Mouse (Mus musculus): ENCODE results near the gene Msi2. TPM values are rescaled to one million over a fixed set of nuclear protein-coding genes. Genes with fewer than 3 reads are reported as not detected.

The Msi2 gene
- polyA plus RNA-seq, 1 experiment from 2014 or later = 10.0 TPM

DNA sequence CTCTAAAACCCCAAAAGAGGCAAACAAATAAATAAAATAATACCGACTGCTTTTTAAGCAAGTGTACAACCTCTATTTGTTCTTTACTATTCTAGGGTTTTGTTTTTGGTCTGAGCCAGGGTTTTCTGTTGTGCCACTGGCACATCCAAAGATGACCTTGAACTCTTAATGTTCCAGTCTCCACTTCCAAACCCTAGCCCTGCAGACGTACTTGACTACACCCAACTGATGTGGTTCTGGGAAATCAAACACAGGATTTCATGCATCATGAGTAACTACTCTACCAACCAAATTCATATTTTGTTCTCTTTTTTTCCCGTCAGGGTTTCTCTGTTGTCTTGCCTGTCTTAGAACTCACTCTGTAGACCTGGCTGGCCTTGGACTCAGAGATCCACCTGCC, 200.0 kb downstream of the Msi2 start:
- no peak overlapping the region for H3K4me3 ChIP-seq (ENCODE audit: low read length)
- no peak overlapping the region for H3K9ac ChIP-seq (ENCODE audit: low read depth, low read length)
- ATAC-seq = no peak
- H3K27me3 ChIP-seq (replicated peaks; ENCODE audit: control insufficient read depth, insufficient read depth, low read length) = no peaks in the 10 kb centered on the region
- peaks cover 8% of the 10 kb centered on the region for H3K4me1 ChIP-seq (ENCODE audit: control insufficient read depth, insufficient read depth, low read length)
- 93% methylated on average over 3 of the region's 3 CpGs for WGBS
- no peak overlapping the region for H3K27ac ChIP-seq (ENCODE audit: low read length)
- H3K9me3 ChIP-seq (ENCODE audit: control insufficient read depth, low read length) = no peaks in the 10 kb centered on the region
- H3K4me2 ChIP-seq (ENCODE audit: low read depth, low read length) = no peak overlapping the region
- no peaks in the 10 kb centered on the region for H3K36me3 ChIP-seq (ENCODE audit: control insufficient read depth, insufficient read depth, low read length)

DNA sequence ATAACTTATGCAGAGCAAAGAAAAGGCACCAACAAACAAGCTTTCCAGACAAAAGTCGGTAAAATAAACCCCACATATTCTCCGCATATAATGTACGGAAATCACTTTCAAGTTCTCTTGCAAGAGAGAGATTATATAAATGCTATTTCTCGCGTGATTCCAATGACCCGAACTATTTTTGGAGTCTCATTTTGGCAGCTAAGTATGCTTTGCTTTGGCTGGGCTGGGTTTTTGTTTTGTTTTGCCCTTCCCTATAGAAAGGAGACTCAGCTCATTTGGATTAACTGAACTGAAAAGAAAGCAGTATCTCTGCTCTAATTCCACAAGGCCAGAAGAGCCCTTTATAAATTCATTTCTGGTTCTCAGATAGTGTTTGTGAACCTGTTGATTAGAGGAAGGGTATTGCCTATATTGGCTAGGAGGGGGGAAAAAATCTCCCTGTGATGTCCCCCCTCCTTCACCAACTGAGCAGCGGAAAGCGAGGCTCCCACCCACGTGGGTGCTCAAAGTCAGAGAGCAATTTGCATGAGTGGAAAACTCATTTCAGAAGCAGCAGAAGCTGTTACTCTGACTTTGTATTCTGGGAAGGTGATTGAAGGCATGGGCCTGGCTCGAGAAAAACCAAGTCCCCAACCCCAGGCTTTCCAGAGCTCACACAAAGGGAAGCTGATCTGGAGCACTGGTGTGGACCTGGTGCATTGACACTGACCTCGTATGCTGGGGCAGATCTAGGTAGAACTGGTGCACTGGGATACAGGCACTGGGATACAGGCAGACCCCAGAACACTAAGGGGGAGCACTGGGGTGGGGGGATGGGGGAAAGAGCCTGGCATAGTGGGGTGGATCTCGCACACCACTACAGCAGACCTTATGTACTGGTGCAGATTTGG, 201.5 kb downstream of the Msi2 start:
- H3K27ac ChIP-seq (ENCODE audit: low read length) = peak overlapping the region; percentile 16; the same call in 1 of the 2 replicates
- 69% methylated on average over 12 of the region's 12 CpGs for WGBS
- no peaks in the 10 kb centered on the region for H3K9me3 ChIP-seq (ENCODE audit: control insufficient read depth, low read length)
- H3K27me3 ChIP-seq (replicated peaks; ENCODE audit: control insufficient read depth, insufficient read depth, low read length) = no peaks in the 10 kb centered on the region
- no peak for ATAC-seq
- peaks cover 11% of the 10 kb centered on the region for H3K4me1 ChIP-seq (ENCODE audit: control insufficient read depth, insufficient read depth, low read length)
- no peak overlapping the region for H3K4me3 ChIP-seq (ENCODE audit: low read length)
- H3K9ac ChIP-seq (ENCODE audit: low read depth, low read length) = no peak overlapping the region
- no peaks in the 10 kb centered on the region for H3K36me3 ChIP-seq (ENCODE audit: control insufficient read depth, insufficient read depth, low read length)
- no peak overlapping the region for H3K4me2 ChIP-seq (ENCODE audit: low read depth, low read length)

DNA sequence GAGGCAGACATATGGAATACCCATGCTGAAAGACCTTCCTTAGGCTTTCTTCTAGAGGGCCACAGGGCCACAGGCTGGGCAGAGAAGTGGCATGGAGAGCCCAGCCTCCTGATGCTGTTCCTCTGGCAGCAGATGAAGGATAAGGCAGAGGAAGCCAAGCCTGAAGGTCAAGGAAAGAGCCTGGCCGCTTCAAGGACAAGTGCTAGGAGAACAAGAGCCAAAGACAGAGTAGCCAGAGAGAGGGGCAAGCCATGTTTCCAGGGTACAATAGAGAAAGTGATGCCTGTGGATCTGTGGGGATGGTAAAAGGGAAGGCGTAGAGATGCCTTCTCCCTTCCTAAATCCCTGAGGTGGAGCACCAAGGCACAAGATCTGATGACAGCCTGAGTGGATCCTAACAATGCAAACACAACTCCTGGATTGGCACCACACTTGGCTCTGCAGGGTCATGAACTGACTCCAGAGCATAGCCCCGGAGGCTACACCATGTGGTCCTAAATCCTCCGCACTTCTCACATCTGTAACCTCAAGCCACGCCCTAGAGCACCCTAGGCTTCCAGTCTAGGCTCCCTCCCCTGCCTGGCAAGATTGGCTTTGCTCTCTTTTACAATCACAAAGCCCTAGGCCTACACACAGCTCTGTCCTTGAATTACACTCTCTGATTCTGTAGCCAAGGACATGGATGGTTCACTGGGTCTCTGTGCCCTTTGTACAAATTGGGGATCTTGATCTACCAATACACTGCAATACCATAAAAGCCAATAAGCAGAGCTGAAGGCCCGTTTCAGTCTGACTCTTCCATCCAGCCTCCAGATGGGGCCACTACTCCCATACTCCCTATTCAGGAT, 202.4 kb downstream of the Msi2 start:
- 73% methylated on average over 6 of the region's 6 CpGs for WGBS
- no peaks in the 10 kb centered on the region for H3K9me3 ChIP-seq (ENCODE audit: control insufficient read depth, low read length)
- H3K4me2 ChIP-seq (ENCODE audit: low read depth, low read length) = no peak overlapping the region
- no peaks in the 10 kb centered on the region for H3K36me3 ChIP-seq (ENCODE audit: control insufficient read depth, insufficient read depth, low read length)
- peaks cover 11% of the 10 kb centered on the region; the same call in 1 of the 2 replicates for H3K4me1 ChIP-seq (ENCODE audit: control insufficient read depth, insufficient read depth, low read length)
- no peak overlapping the region for H3K4me3 ChIP-seq (ENCODE audit: low read length)
- no peak for ATAC-seq
- H3K9ac ChIP-seq (ENCODE audit: low read depth, low read length) = no peak overlapping the region
- H3K27ac ChIP-seq (ENCODE audit: low read length) = no peak overlapping the region
- no peaks in the 10 kb centered on the region for H3K27me3 ChIP-seq (replicated peaks; ENCODE audit: control insufficient read depth, insufficient read depth, low read length)

DNA sequence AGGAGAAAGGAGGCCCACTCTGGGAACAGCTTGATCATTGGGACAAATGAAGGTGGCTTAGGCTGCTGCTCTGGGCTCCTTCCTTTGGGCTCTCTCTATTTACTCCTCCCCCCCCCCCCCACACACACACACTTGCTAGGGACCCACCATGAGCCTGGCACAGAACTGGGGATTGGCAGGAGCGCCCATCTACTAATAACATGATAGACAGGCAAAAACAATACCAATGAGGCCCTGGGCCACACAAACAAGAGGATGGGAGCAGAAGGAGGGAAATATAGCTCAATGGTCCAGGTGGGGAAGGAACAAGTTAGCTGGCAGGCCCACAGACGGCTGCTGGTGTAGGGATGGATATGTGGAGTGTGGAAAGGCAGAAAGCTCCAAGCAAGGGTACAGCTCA, 203.0 kb downstream of the Msi2 start:
- Histone ChIP-seq H3K9ac (ENCODE audit: low read depth, low read length) (no peak overlapping the region), H3K4me2 (ENCODE audit: low read depth, low read length) (no peak overlapping the region), H3K36me3 (ENCODE audit: control insufficient read depth, insufficient read depth, low read length) (no peaks in the 10 kb centered on the region), H3K27me3 (replicated peaks; ENCODE audit: control insufficient read depth, insufficient read depth, low read length) (no peaks in the 10 kb centered on the region), H3K4me1 (ENCODE audit: control insufficient read depth, insufficient read depth, low read length) (peaks cover 11% of the 10 kb centered on the region; the same call in 1 of the 2 replicates), H3K9me3 (ENCODE audit: control insufficient read depth, low read length) (no peaks in the 10 kb centered on the region), H3K27ac (ENCODE audit: low read length) (no peak overlapping the region), H3K4me3 (ENCODE audit: low read length) (no peak overlapping the region)
- ATAC-seq = no peak
- 86% methylated on average over 2 of the region's 2 CpGs for WGBS

DNA sequence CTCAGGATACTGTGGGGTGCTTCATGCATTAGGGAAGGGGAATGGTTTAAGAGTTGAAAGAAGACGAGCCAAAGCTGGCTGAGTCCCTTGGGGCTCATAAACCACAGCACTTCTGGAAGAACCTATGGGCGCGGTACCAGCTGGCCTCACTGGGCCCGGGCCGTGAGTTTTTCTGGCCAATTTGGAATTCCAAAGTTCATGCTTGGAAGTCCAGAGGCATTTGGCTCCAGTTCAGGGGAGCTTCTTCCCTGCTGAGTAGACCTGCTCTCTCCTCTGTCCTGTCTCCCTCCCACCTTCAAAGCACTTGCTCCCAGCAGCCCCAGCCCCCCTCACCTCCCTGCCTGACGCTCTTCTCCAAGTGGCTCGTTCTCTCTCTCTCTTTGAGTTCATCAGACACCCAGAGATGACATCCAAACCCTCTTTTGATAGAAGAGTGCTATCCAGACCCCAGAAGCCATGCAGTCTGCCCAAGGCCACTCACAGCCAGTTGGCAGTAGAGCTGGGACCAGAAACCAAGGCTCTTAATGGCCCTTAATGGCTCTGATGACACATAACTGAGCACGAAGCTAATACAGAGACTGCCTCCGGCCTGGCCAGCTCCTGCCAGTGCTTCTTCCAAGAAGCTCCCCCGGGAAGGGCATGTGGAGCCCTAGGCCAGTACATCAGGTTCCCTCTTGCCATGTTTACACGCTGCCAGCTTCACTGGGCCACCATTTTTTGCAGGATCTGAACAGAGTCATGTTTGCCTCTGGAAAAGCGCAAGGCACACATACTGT, 204.0 kb downstream of the Msi2 start:
- H3K27me3 ChIP-seq (replicated peaks; ENCODE audit: control insufficient read depth, insufficient read depth, low read length) = no peaks in the 10 kb centered on the region
- 74% methylated on average over 12 of the region's 12 CpGs for WGBS
- H3K9ac ChIP-seq (ENCODE audit: low read depth, low read length) = no peak overlapping the region
- H3K9me3 ChIP-seq (ENCODE audit: control insufficient read depth, low read length) = no peaks in the 10 kb centered on the region
- no peak for ATAC-seq
- no peak overlapping the region for H3K27ac ChIP-seq (ENCODE audit: low read length)
- H3K4me1 ChIP-seq (ENCODE audit: control insufficient read depth, insufficient read depth, low read length) = peaks cover 11% of the 10 kb centered on the region; the same call in 1 of the 2 replicates
- no peak overlapping the region for H3K4me3 ChIP-seq (ENCODE audit: low read length)
- H3K36me3 ChIP-seq (ENCODE audit: control insufficient read depth, insufficient read depth, low read length) = no peaks in the 10 kb centered on the region
- H3K4me2 ChIP-seq (ENCODE audit: low read depth, low read length) = no peak overlapping the region

DNA sequence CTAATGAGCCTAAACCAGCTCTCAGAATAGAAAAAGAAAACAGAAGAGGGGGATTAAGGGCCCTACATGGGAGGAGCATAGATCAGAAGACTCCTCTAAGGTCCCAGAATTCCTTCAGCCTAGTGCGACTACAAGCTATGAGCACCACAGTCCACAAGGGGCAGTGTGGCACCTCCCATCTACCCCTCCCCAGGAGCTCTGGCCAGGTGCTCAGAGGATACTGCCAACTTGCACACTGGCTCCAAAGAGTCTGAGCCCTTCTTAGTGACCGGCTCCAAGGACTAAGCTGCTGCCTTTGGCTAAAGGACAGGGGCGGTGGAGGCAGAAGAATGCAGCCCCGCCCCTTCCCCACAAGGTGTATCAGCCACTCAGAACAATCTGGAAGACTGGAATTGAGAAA, 205.7 kb downstream of the Msi2 start:
- WGBS = 38% methylated on average over 4 of the region's 4 CpGs
- ATAC-seq = peak; percentile 26; the same call in 1 of the 2 replicates
- Histone ChIP-seq H3K4me2 (ENCODE audit: low read depth, low read length) (no peak overlapping the region), H3K27me3 (replicated peaks; ENCODE audit: control insufficient read depth, insufficient read depth, low read length) (no peaks in the 10 kb centered on the region), H3K36me3 (ENCODE audit: control insufficient read depth, insufficient read depth, low read length) (no peaks in the 10 kb centered on the region), H3K9ac (ENCODE audit: low read depth, low read length) (no peak overlapping the region), H3K4me1 (ENCODE audit: control insufficient read depth, insufficient read depth, low read length) (peaks cover 11% of the 10 kb centered on the region; the same call in 1 of the 2 replicates), H3K4me3 (ENCODE audit: low read length) (no peak overlapping the region), H3K9me3 (ENCODE audit: control insufficient read depth, low read length) (no peaks in the 10 kb centered on the region), H3K27ac (ENCODE audit: low read length) (no peak overlapping the region)

DNA sequence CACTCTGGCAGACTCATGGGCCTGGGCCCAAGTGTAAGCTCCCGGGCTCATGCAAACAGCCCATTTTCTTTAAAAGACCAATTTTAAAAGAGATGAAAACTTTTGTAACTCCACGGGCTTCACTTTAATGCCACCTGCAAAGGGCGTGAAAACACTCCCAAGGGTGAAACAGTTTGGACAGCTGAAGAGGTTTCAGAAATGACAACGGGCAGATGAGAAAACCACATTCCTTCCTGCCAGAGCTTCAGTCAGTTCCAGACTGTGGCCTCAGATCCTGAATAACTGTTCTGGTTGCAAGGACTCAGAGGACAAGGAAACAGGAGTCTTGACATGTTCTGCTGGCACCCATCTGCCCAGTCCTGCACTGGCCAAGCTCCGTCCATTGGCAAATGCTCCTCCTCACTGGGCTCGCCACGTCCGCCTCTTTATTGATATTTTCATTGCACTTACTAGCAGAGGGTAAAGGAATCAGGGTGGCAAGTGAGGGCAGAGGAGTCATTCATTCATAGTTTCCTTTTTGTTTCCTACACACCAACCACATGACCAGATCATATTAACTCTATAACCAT, 207.9 kb downstream of the Msi2 start:
- H3K9me3 ChIP-seq (ENCODE audit: control insufficient read depth, low read length) = no peaks in the 10 kb centered on the region
- no peak for ATAC-seq
- 86% methylated on average over 8 of the region's 8 CpGs for WGBS

DNA sequence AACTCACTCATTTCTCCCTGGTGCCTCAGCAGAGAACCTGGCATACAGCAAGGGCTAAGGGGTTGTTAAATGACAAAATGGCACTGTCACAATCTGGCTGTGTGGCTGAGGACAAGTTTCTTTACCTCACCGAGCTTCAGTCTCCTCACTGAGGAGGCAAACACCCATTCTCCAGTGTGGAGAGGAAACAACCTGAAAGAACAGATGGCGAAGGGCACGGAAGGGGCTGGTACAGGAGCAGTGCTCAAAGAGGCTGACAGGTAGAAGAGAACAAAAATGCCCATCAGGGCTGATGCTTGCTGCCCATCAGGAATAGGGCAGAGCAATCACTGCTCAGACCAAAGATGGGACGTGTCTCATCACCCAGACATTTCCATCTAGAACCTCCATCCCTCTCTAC, 208.8 kb downstream of the Msi2 start:
- WGBS = 81% methylated on average over 4 of the region's 4 CpGs

More for the DNA sequence above, 207.9 kb downstream of the Msi2 start:
- no peak overlapping the region for H3K4me3 ChIP-seq (ENCODE audit: low read length)
- no peaks in the 10 kb centered on the region for H3K27me3 ChIP-seq (replicated peaks; ENCODE audit: control insufficient read depth, insufficient read depth, low read length)
- no peaks in the 10 kb centered on the region for H3K36me3 ChIP-seq (ENCODE audit: control insufficient read depth, insufficient read depth, low read length)
- no peak overlapping the region for H3K4me2 ChIP-seq (ENCODE audit: low read depth, low read length)
- peaks cover 9% of the 10 kb centered on the region; the same call in 1 of the 2 replicates for H3K4me1 ChIP-seq (ENCODE audit: control insufficient read depth, insufficient read depth, low read length)
- no peak overlapping the region for H3K9ac ChIP-seq (ENCODE audit: low read depth, low read length)
- H3K27ac ChIP-seq (ENCODE audit: low read length) = no peak overlapping the region

More for the DNA sequence above, 208.8 kb downstream of the Msi2 start:
- Histone ChIP-seq H3K36me3 (ENCODE audit: control insufficient read depth, insufficient read depth, low read length) (no peaks in the 10 kb centered on the region), H3K4me3 (ENCODE audit: low read length) (no peak overlapping the region), H3K9ac (ENCODE audit: low read depth, low read length) (no peak overlapping the region), H3K9me3 (ENCODE audit: control insufficient read depth, low read length) (no peaks in the 10 kb centered on the region), H3K4me2 (ENCODE audit: low read depth, low read length) (no peak overlapping the region), H3K4me1 (ENCODE audit: control insufficient read depth, insufficient read depth, low read length) (peaks cover 5% of the 10 kb centered on the region; the same call in 1 of the 2 replicates), H3K27me3 (replicated peaks; ENCODE audit: control insufficient read depth, insufficient read depth, low read length) (no peaks in the 10 kb centered on the region), H3K27ac (ENCODE audit: low read length) (no peak overlapping the region)
- ATAC-seq = no peak
